Mouse (Mus musculus) embryo, embryonic 10.5 days (tissue): ENCODE data around the gene Lars2.

Source experiments
- DNase-seq: peaks from one replicate; pipeline ENCODE4 v3.0.0-alpha.2; 2015; ENCODE audit warnings: low spot score

Gene Lars2

GRCm38 (mm10) chr9:123391140-123391849 lies 24.6 kb downstream of the Lars2 start:
- DNase-seq = no peak

- DNase-seq = no peak
Observed at GRCm38 (mm10) chr9:123394856-123395255, 28.1 kb downstream of the Lars2 start.

GRCm38 (mm10) chr9:123397701-123398100 lies 31.0 kb downstream of the Lars2 start:
- peak; percentile 31 for DNase-seq

- no peak for DNase-seq
Observed at GRCm38 (mm10) chr9:123402215-123402614, 35.5 kb downstream of the Lars2 start.

GRCm38 (mm10) chr9:123403031-123403430 lies 36.3 kb downstream of the Lars2 start:
- no peak for DNase-seq

GRCm38 (mm10) chr9:123405231-123405630 lies 38.5 kb downstream of the Lars2 start:
- no peak for DNase-seq

- no peak for DNase-seq
Observed at GRCm38 (mm10) chr9:123408771-123409170, 42.0 kb downstream of the Lars2 start.

GRCm38 (mm10) chr9:123429863-123430262 lies 63.1 kb downstream of the Lars2 start:
- DNase-seq = no peak

GRCm38 (mm10) chr9:123430973-123431372 lies 64.2 kb downstream of the Lars2 start:
- no peak for DNase-seq

- DNase-seq = no peak
Observed at GRCm38 (mm10) chr9:123438223-123438622, 71.5 kb downstream of the Lars2 start.

GRCm38 (mm10) chr9:123440230-123441058 lies 73.7 kb downstream of the Lars2 start:
- peak; percentile 6 for DNase-seq

GRCm38 (mm10) chr9:123447101-123447500 lies 80.4 kb downstream of the Lars2 start:
- peak; percentile 21 for DNase-seq

GRCm38 (mm10) chr9:123448594-123448993 lies 81.9 kb downstream of the Lars2 start:
- no peak for DNase-seq

- DNase-seq = peak; percentile 76
Observed at GRCm38 (mm10) chr9:123450174-123450573, 83.4 kb downstream of the Lars2 start.

- DNase-seq = no peak
Observed at GRCm38 (mm10) chr9:123451772-123452171, 85.0 kb downstream of the Lars2 start.

- DNase-seq = no peak
Observed at GRCm38 (mm10) chr9:123456634-123457602, 90.2 kb downstream of the Lars2 start.

GRCm38 (mm10) chr9:123457603-123458002 lies 90.9 kb downstream of the Lars2 start:
- peak; percentile 42 for DNase-seq

- DNase-seq = no peak
Observed at GRCm38 (mm10) chr9:123467141-123467620, 100.5 kb downstream of the Lars2 start.

GRCm38 (mm10) chr9:123468406-123469085 lies 101.8 kb downstream of the Lars2 start:
- no peak for DNase-seq

- no peak for DNase-seq
Observed at GRCm38 (mm10) chr9:123469087-123469486, 102.4 kb downstream of the Lars2 start.

GRCm38 (mm10) chr9:123473377-123473776 lies 106.7 kb downstream of the Lars2 start:
- DNase-seq = no peak
